Mouse (Mus musculus): ENCODE measurements around the gene Pik3ap1. TPM values are rescaled to one million over a fixed set of nuclear protein-coding genes. Genes with fewer than 3 reads are reported as not detected.

Gene Pik3ap1
- polyA plus RNA-seq, 1 experiment from 2014 or later = 8.6 TPM

DNA sequence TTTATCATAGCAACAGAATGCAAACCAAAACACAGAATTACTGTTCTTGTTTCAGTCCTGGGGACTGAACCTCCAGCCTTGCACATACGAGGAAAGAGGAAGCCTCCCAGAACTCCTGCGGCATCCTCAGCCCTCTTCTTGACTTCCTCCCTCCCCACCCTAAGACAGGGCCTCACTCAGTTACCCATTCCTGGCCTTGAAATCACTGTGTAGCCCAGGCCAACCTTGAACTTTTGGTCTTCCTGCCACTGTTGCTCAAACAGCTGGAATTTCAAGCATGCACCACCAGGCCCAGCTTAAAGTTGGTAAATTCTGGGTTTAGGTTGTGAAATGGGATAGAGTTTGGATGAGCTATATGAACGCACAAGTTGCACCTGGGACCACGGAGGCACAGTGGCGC, 10.2 kb downstream of the Pik3ap1 start:
- ATAC-seq (ENCODE audit: insufficient read depth, low FRiP score) = no peak
- Histone ChIP-seq H3K36me3 (ENCODE audit: control insufficient read depth, insufficient read depth, low read length) (no peaks in the 10 kb centered on the region), H3K27ac (ENCODE audit: low read length) (no peak overlapping the region), H3K27me3 (ENCODE audit: control insufficient read depth, insufficient read depth, low read length) (no peaks in the 10 kb centered on the region), H3K4me3 (replicated peaks; ENCODE audit: low read length) (no peak overlapping the region), H3K4me2 (ENCODE audit: low read depth, low read length) (no peak overlapping the region), H3K9ac (ENCODE audit: low read length) (no peak overlapping the region), H3K4me1 (ENCODE audit: control insufficient read depth, insufficient read depth, low read length) (no peaks in the 10 kb centered on the region), H3K9me3 (replicated peaks; ENCODE audit: control insufficient read depth, low read length) (no peaks in the 10 kb centered on the region)
- 81% methylated on average over 5 of the region's 5 CpGs for WGBS

DNA sequence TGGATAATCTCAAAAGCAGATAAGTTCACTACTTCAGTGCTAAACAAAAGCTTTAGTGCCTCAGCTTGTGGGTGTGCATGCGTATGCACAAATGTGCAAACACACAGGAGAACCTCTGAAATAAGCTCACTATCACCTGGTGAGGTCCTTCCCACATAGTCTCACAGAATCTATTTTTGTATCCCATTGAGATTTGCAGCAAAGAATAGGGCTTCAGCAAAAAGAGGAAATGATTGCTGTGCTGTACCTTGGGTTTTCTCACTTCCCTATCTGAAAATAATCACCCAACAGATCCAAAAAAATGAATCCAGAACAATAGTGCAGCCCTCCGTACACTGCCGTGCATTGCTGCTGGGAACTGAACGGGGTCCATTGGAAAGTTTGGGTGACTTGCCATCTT, 12.6 kb downstream of the Pik3ap1 start:
- no peak overlapping the region for H3K4me3 ChIP-seq (replicated peaks; ENCODE audit: low read length)
- no peak overlapping the region for H3K4me2 ChIP-seq (ENCODE audit: low read depth, low read length)
- H3K4me1 ChIP-seq (ENCODE audit: control insufficient read depth, insufficient read depth, low read length) = no peaks in the 10 kb centered on the region
- no peak for ATAC-seq (ENCODE audit: insufficient read depth, low FRiP score)
- no peak overlapping the region for H3K27ac ChIP-seq (ENCODE audit: low read length)
- no peak overlapping the region for H3K9ac ChIP-seq (ENCODE audit: low read length)
- no peaks in the 10 kb centered on the region for H3K36me3 ChIP-seq (ENCODE audit: control insufficient read depth, insufficient read depth, low read length)
- H3K9me3 ChIP-seq (replicated peaks; ENCODE audit: control insufficient read depth, low read length) = no peaks in the 10 kb centered on the region
- 68% methylated on average over 4 of the region's 4 CpGs for WGBS
- H3K27me3 ChIP-seq (ENCODE audit: control insufficient read depth, insufficient read depth, low read length) = no peaks in the 10 kb centered on the region

- Histone ChIP-seq H3K9me3 (replicated peaks; ENCODE audit: control insufficient read depth, low read length) (no peaks in the 10 kb centered on the region), H3K4me3 (replicated peaks; ENCODE audit: low read length) (no peak overlapping the region), H3K4me2 (ENCODE audit: low read depth, low read length) (no peak overlapping the region), H3K9ac (ENCODE audit: low read length) (no peak overlapping the region), H3K4me1 (ENCODE audit: control insufficient read depth, insufficient read depth, low read length) (no peaks in the 10 kb centered on the region), H3K36me3 (ENCODE audit: control insufficient read depth, insufficient read depth, low read length) (no peaks in the 10 kb centered on the region), H3K27ac (ENCODE audit: low read length) (no peak overlapping the region), H3K27me3 (ENCODE audit: control insufficient read depth, insufficient read depth, low read length) (no peaks in the 10 kb centered on the region)
- 59% methylated on average over 4 of the region's 4 CpGs for WGBS
- ATAC-seq (ENCODE audit: insufficient read depth, low FRiP score) = no peak
Observed at GRCm38 (mm10) chr19:41371373-41371772, 13.5 kb downstream of the Pik3ap1 start.

DNA sequence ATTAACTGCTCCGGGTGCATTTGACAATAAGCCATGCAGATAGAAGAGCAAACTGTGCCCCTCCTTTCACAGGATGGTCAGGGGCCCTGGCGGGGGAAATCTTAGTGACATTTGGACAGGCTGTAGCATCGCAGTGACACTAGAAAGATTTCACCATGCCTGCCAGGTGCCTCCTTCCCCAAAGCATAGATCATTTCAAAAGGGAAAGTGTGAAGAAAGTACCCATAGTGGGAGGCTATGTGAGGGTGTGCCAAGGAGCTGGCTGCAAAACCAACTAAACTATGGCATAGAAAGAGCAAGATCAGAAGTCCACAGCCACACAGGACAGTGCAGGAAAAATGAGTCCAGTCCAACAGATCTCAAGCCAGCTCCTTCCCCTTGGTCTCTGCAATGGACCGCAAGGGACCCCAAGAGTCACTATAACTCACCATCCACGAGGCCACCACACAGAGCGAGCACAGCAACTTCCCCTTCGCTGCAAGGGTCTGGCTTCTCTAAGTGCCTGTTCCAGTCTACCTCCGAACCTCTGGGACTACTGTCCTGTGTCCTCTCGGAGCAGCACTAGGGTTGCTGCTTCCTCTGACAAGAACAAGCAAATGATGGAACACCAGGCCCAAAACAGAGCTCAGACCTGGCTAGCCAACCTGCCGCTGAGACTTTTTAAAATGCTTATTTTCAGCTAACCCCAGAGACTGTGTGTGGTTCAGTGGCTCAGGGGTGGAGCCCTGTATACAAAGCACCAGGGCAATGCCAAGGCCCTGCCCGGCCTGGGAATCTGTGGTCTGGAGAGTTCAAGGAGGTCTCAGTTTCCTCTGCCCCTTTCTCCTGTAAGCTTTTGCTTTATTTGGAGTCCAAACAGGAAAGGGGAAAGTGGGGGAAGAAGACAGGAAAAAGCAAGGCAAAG, 15.1 kb downstream of the Pik3ap1 start:
- H3K4me3 ChIP-seq (replicated peaks; ENCODE audit: low read length) = no peak overlapping the region
- no peaks in the 10 kb centered on the region for H3K27me3 ChIP-seq (ENCODE audit: control insufficient read depth, insufficient read depth, low read length)
- H3K4me1 ChIP-seq (ENCODE audit: control insufficient read depth, insufficient read depth, low read length) = no peaks in the 10 kb centered on the region
- no peaks in the 10 kb centered on the region for H3K36me3 ChIP-seq (ENCODE audit: control insufficient read depth, insufficient read depth, low read length)
- 74% methylated on average over 11 of the region's 11 CpGs for WGBS
- no peaks in the 10 kb centered on the region for H3K9me3 ChIP-seq (replicated peaks; ENCODE audit: control insufficient read depth, low read length)
- H3K9ac ChIP-seq (ENCODE audit: low read length) = no peak overlapping the region
- no peak for ATAC-seq (ENCODE audit: insufficient read depth, low FRiP score)
- no peak overlapping the region for H3K4me2 ChIP-seq (ENCODE audit: low read depth, low read length)
- H3K27ac ChIP-seq (ENCODE audit: low read length) = no peak overlapping the region

DNA sequence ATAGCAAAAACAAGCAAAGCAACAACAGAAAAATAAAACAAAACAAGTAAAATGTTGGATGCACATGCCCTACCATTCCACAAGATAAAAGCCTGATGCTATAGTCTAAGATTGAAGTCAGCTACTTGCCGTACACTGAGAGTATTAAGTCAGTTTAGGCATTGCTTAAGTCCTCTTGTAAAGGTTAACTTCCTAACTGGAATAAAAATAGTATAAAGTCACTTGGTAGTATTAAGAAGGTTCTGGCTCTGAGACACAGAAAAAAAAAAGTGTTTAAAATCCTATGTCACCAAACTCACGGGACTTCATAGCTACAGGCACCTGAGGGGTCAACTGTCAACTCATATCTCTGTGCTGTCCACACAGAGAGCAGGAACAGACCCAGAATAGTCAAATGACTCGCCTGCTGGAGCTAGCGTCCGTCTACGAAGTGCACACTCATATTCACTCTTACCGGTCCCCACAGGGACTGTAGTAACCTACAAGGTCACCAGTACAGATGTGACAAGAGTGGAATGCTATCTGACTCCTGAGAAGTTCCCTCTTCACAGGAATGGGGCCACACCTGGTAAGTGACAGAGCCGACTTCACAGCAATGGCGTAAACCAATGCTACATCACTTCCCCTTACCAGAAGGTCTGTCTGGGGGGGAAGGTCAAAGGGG, 17.9 kb downstream of the Pik3ap1 start:
- no peak overlapping the region for H3K27ac ChIP-seq (ENCODE audit: low read length)
- H3K27me3 ChIP-seq (ENCODE audit: control insufficient read depth, insufficient read depth, low read length) = no peaks in the 10 kb centered on the region
- WGBS = 71% methylated on average over 9 of the region's 9 CpGs
- H3K9ac ChIP-seq (ENCODE audit: low read length) = no peak overlapping the region
- H3K4me3 ChIP-seq (replicated peaks; ENCODE audit: low read length) = no peak overlapping the region
- no peaks in the 10 kb centered on the region for H3K9me3 ChIP-seq (replicated peaks; ENCODE audit: control insufficient read depth, low read length)
- no peak overlapping the region for H3K4me2 ChIP-seq (ENCODE audit: low read depth, low read length)
- H3K36me3 ChIP-seq (ENCODE audit: control insufficient read depth, insufficient read depth, low read length) = no peaks in the 10 kb centered on the region
- no peak for ATAC-seq (ENCODE audit: insufficient read depth, low FRiP score)
- H3K4me1 ChIP-seq (ENCODE audit: control insufficient read depth, insufficient read depth, low read length) = no peaks in the 10 kb centered on the region

DNA sequence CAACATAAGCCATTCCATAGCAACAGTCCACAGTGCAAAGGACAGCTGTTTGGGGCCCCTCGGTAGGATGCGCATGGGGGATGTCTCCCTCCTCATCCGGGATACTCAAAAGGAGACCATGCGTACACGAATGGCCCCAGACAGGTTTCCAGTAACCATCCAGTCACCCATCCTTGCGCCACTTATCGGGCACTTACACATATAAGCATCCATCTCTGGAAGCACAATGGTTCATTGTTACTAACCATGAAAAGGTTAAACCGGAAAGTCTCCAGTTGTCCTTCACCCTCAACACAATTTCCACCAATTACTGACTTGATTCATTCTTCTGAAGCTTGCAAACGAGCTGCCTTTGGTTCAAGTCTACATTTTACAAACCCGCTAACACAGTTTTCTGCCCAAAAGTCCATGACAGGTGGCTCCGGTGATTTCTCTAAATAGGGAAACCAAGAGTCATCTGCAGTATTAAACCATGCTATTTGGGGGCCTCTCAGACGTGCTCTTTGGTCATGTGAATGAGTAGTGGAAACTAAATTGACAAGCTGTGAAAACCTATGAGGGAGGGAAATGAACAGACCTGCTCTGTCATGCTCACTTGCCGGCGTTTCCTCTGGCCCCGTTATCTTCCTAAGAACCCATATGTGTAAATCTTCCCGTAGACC, 18.6 kb downstream of the Pik3ap1 start:
- no peaks in the 10 kb centered on the region for H3K27me3 ChIP-seq (ENCODE audit: control insufficient read depth, insufficient read depth, low read length)
- 88% methylated on average over 16 of the region's 16 CpGs for WGBS
- no peaks in the 10 kb centered on the region for H3K36me3 ChIP-seq (ENCODE audit: control insufficient read depth, insufficient read depth, low read length)
- no peak overlapping the region for H3K27ac ChIP-seq (ENCODE audit: low read length)
- ATAC-seq (ENCODE audit: insufficient read depth, low FRiP score) = no peak
- no peaks in the 10 kb centered on the region for H3K4me1 ChIP-seq (ENCODE audit: control insufficient read depth, insufficient read depth, low read length)
- H3K4me3 ChIP-seq (replicated peaks; ENCODE audit: low read length) = no peak overlapping the region
- H3K4me2 ChIP-seq (ENCODE audit: low read depth, low read length) = no peak overlapping the region
- no peaks in the 10 kb centered on the region for H3K9me3 ChIP-seq (replicated peaks; ENCODE audit: control insufficient read depth, low read length)
- no peak overlapping the region for H3K9ac ChIP-seq (ENCODE audit: low read length)

DNA sequence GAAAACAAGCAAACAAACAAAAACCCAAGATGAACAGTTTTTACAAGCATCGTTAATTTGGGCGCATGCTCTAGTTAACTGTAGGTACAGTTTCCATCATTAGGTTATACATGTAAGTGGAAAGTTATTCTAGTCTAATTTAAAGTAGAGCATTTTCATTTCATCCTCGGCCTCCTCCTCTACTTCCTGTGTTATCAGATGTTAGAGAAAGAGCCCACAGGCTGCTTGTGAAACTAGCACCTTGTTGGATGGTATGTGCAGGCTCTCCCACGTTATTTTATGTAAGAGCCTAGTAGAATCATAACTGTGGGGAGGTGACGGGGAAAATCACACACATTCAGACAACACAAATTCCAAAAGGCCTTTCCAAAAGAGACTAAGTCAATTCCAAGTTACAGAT, 19.3 kb downstream of the Pik3ap1 start:
- H3K36me3 ChIP-seq (ENCODE audit: control insufficient read depth, insufficient read depth, low read length) = no peaks in the 10 kb centered on the region
- ATAC-seq (ENCODE audit: insufficient read depth, low FRiP score) = no peak
- no peak overlapping the region for H3K9ac ChIP-seq (ENCODE audit: low read length)
- H3K4me1 ChIP-seq (ENCODE audit: control insufficient read depth, insufficient read depth, low read length) = no peaks in the 10 kb centered on the region
- H3K9me3 ChIP-seq (replicated peaks; ENCODE audit: control insufficient read depth, low read length) = no peaks in the 10 kb centered on the region
- no peaks in the 10 kb centered on the region for H3K27me3 ChIP-seq (ENCODE audit: control insufficient read depth, insufficient read depth, low read length)
- 82% methylated on average over 5 of the region's 5 CpGs for WGBS
- no peak overlapping the region for H3K4me2 ChIP-seq (ENCODE audit: low read depth, low read length)
- H3K27ac ChIP-seq (ENCODE audit: low read length) = no peak overlapping the region
- no peak overlapping the region for H3K4me3 ChIP-seq (replicated peaks; ENCODE audit: low read length)

DNA sequence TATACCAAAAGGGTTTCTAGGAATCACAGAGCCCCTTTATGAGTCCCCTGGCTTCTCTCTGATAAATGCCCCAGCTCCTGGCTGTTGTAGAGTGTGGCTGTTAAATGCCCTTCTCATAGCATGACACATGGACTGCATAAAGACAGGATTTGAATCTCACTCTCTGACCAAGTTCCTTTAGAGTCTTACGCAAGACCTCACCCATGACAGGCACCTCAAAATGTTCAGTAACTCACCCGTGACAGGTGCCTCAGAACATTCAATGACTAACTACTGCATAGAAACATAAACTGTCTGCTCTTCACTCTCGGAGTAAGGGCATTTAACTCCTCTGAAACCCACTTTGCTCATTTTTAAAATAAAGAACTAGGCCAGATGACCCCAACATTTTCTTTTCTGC, 20.4 kb downstream of the Pik3ap1 start:
- WGBS = 69% methylated on average over 3 of the region's 3 CpGs
- no peak for ATAC-seq (ENCODE audit: insufficient read depth, low FRiP score)
- Histone ChIP-seq H3K9ac (ENCODE audit: low read length) (no peak overlapping the region), H3K9me3 (replicated peaks; ENCODE audit: control insufficient read depth, low read length) (no peaks in the 10 kb centered on the region), H3K36me3 (ENCODE audit: control insufficient read depth, insufficient read depth, low read length) (no peaks in the 10 kb centered on the region), H3K4me2 (ENCODE audit: low read depth, low read length) (no peak overlapping the region), H3K4me3 (replicated peaks; ENCODE audit: low read length) (no peak overlapping the region), H3K27ac (ENCODE audit: low read length) (no peak overlapping the region), H3K27me3 (ENCODE audit: control insufficient read depth, insufficient read depth, low read length) (no peaks in the 10 kb centered on the region), H3K4me1 (ENCODE audit: control insufficient read depth, insufficient read depth, low read length) (no peaks in the 10 kb centered on the region)

GRCm38 (mm10) chr19:41362963-41363362, 21.9 kb downstream of the Pik3ap1 start:
- H3K4me3 ChIP-seq (replicated peaks; ENCODE audit: low read length) = no peak overlapping the region
- ATAC-seq (ENCODE audit: insufficient read depth, low FRiP score) = no peak
- H3K36me3 ChIP-seq (ENCODE audit: control insufficient read depth, insufficient read depth, low read length) = no peaks in the 10 kb centered on the region
- no peaks in the 10 kb centered on the region for H3K4me1 ChIP-seq (ENCODE audit: control insufficient read depth, insufficient read depth, low read length)
- no peaks in the 10 kb centered on the region for H3K9me3 ChIP-seq (replicated peaks; ENCODE audit: control insufficient read depth, low read length)
- WGBS = 77% methylated on average over 2 of the region's 2 CpGs
- no peak overlapping the region for H3K27ac ChIP-seq (ENCODE audit: low read length)
- H3K9ac ChIP-seq (ENCODE audit: low read length) = no peak overlapping the region
- H3K4me2 ChIP-seq (ENCODE audit: low read depth, low read length) = no peak overlapping the region
- no peaks in the 10 kb centered on the region for H3K27me3 ChIP-seq (ENCODE audit: control insufficient read depth, insufficient read depth, low read length)

Data from stomach, embryonic 16.5 days (tissue).